Mouse (Mus musculus): ENCODE measurements around the gene 1700003E16Rik. TPM values are rescaled to one million over a fixed set of nuclear protein-coding genes. Genes with fewer than 3 reads are reported as not detected.

1700003E16Rik gene
- polyA plus RNA-seq, 1 experiment, result 1.9 TPM

GRCm38 (mm10) chr6:83145805-83146204 is 10.4 kb upstream of the 1700003E16Rik start:
- TF ChIP-seq TCF12 (IDR thresholded peaks at IDR 0.05; ENCODE audit: insufficient read depth, poor library complexity, severe bottlenecking), result no peak
- no peak for TF ChIP-seq POLR2A (IDR thresholded peaks at IDR 0.05; ENCODE audit: insufficient read length, low read depth)
- TF ChIP-seq USF1 (IDR thresholded peaks at IDR 0.05; ENCODE audit: low read depth), result no peak
- no peak for TF ChIP-seq TCF3 (IDR thresholded peaks at IDR 0.05; ENCODE audit: insufficient read length, low read depth)
- TF ChIP-seq SRF (IDR thresholded peaks at IDR 0.05; ENCODE audit: control insufficient read depth, insufficient read length, low read depth), result no peak
- no peak for TF ChIP-seq MAX (IDR thresholded peaks at IDR 0.05; ENCODE audit: low read depth)
- TF ChIP-seq E2F4 (IDR thresholded peaks at IDR 0.05; ENCODE audit: insufficient read depth), result no peak
- no peak for TF ChIP-seq MYOD1 (IDR thresholded peaks at IDR 0.05; ENCODE audit: control insufficient read depth in 1 of 3, insufficient read length in 2 of 3, low read depth in 2 of 3)
- no peak for TF ChIP-seq REST (IDR thresholded peaks at IDR 0.05; ENCODE audit: insufficient read depth, insufficient read length)
- TF ChIP-seq POLR2AphosphoS2 (IDR thresholded peaks at IDR 0.05; ENCODE audit: insufficient read length, low read depth), result no peak
- TF ChIP-seq MYOG (IDR thresholded peaks at IDR 0.05; ENCODE audit: control insufficient read depth in 1 of 3, insufficient read depth in 1 of 3, insufficient read length in 2 of 3, low read depth in 2 of 3), result no peak
- no peak for TF ChIP-seq CEBPB (IDR thresholded peaks at IDR 0.05; ENCODE audit: insufficient read depth, poor library complexity, severe bottlenecking)
- peak overlapping the region; percentile 18 for H3K4me2 ChIP-seq (ENCODE audit: low read depth)
- H3K4me3 ChIP-seq, result no peak overlapping the region
- no peaks in the 10 kb centered on the region for H3K27me3 ChIP-seq (ENCODE audit: control insufficient read depth, insufficient read depth, insufficient read length)
- H3ac ChIP-seq (ENCODE audit: control insufficient read depth, insufficient read length), result no peak overlapping the region
- H3K79me2 ChIP-seq (ENCODE audit: control insufficient read depth, insufficient read depth), result peaks cover 25% of the 10 kb centered on the region
- peaks cover 8% of the 10 kb centered on the region for H3K36me3 ChIP-seq (ENCODE audit: control insufficient read depth, insufficient read depth)

- H3K36me3 ChIP-seq (ENCODE audit: control insufficient read depth, insufficient read depth), result peaks cover 12% of the 10 kb centered on the region
Measured at GRCm38 (mm10) chr6:83147280-83147679, 8.9 kb upstream of the 1700003E16Rik start.

GRCm38 (mm10) chr6:83151721-83152120 is 4.5 kb upstream of the 1700003E16Rik start:
- Histone ChIP-seq H3K4me3 (no peak overlapping the region), H3ac (ENCODE audit: control insufficient read depth, insufficient read length) (no peak overlapping the region), H3K4me2 (ENCODE audit: low read depth) (no peak overlapping the region), H3K79me2 (ENCODE audit: control insufficient read depth, insufficient read depth) (no peaks in the 10 kb centered on the region), H3K27me3 (ENCODE audit: control insufficient read depth, insufficient read depth, insufficient read length) (no peaks in the 10 kb centered on the region), H3K36me3 (ENCODE audit: control insufficient read depth, insufficient read depth) (peaks cover 10% of the 10 kb centered on the region)
- no peak for TF ChIP-seq REST (IDR thresholded peaks at IDR 0.05; ENCODE audit: insufficient read depth, insufficient read length)
- TF ChIP-seq SRF (IDR thresholded peaks at IDR 0.05; ENCODE audit: control insufficient read depth, insufficient read length, low read depth), result no peak
- TF ChIP-seq MYOG (IDR thresholded peaks at IDR 0.05; ENCODE audit: control insufficient read depth in 1 of 3, insufficient read depth in 1 of 3, insufficient read length in 2 of 3, low read depth in 2 of 3), result no peak
- TF ChIP-seq USF1 (IDR thresholded peaks at IDR 0.05; ENCODE audit: low read depth), result no peak
- no peak for TF ChIP-seq TCF12 (IDR thresholded peaks at IDR 0.05; ENCODE audit: insufficient read depth, poor library complexity, severe bottlenecking)
- no peak for TF ChIP-seq POLR2A (IDR thresholded peaks at IDR 0.05; ENCODE audit: insufficient read length, low read depth)
- TF ChIP-seq E2F4 (IDR thresholded peaks at IDR 0.05; ENCODE audit: insufficient read depth), result no peak
- no peak for TF ChIP-seq POLR2AphosphoS2 (IDR thresholded peaks at IDR 0.05; ENCODE audit: insufficient read length, low read depth)
- TF ChIP-seq MYOD1 (IDR thresholded peaks at IDR 0.05; ENCODE audit: control insufficient read depth in 1 of 3, insufficient read length in 2 of 3, low read depth in 2 of 3), result no peak
- no peak for TF ChIP-seq MAX (IDR thresholded peaks at IDR 0.05; ENCODE audit: low read depth)
- TF ChIP-seq CEBPB (IDR thresholded peaks at IDR 0.05; ENCODE audit: insufficient read depth, poor library complexity, severe bottlenecking), result no peak

More at GRCm38 (mm10) chr6:83147280-83147679, 8.9 kb upstream of the 1700003E16Rik start:
- Histone ChIP-seq H3K79me2 (ENCODE audit: control insufficient read depth, insufficient read depth) (peaks cover 17% of the 10 kb centered on the region), H3K4me2 (ENCODE audit: low read depth) (no peak overlapping the region), H3K4me3 (no peak overlapping the region), H3ac (ENCODE audit: control insufficient read depth, insufficient read length) (no peak overlapping the region), H3K27me3 (ENCODE audit: control insufficient read depth, insufficient read depth, insufficient read length) (no peaks in the 10 kb centered on the region)
- no peak for TF ChIP-seq REST (IDR thresholded peaks at IDR 0.05; ENCODE audit: insufficient read depth, insufficient read length)
- TF ChIP-seq TCF3 (IDR thresholded peaks at IDR 0.05; ENCODE audit: insufficient read length, low read depth), result no peak
- no peak for TF ChIP-seq USF1 (IDR thresholded peaks at IDR 0.05; ENCODE audit: low read depth)

- no peak overlapping the region for H3ac ChIP-seq (ENCODE audit: control insufficient read depth, insufficient read length)
- no peak overlapping the region for H3K4me3 ChIP-seq
- H3K4me2 ChIP-seq (ENCODE audit: low read depth), result no peak overlapping the region
- no peaks in the 10 kb centered on the region for H3K27me3 ChIP-seq (ENCODE audit: control insufficient read depth, insufficient read depth, insufficient read length)
- TF ChIP-seq POLR2A (IDR thresholded peaks at IDR 0.05; ENCODE audit: insufficient read length, low read depth) (peak; percentile 25), REST (IDR thresholded peaks at IDR 0.05; ENCODE audit: insufficient read depth, insufficient read length) (no peak), POLR2AphosphoS2 (IDR thresholded peaks at IDR 0.05; ENCODE audit: insufficient read length, low read depth) (peak; percentile 81)
- H3K79me2 ChIP-seq (ENCODE audit: control insufficient read depth, insufficient read depth), result no peaks in the 10 kb centered on the region
- peaks cover 9% of the 10 kb centered on the region for H3K36me3 ChIP-seq (ENCODE audit: control insufficient read depth, insufficient read depth)
Measured at GRCm38 (mm10) chr6:83153038-83153437, 3.2 kb upstream of the 1700003E16Rik start.

- Histone ChIP-seq H3K4me2 (ENCODE audit: low read depth) (no peak overlapping the region), H3ac (ENCODE audit: control insufficient read depth, insufficient read length) (no peak overlapping the region), H3K79me2 (ENCODE audit: control insufficient read depth, insufficient read depth) (no peaks in the 10 kb centered on the region), H3K4me3 (no peak overlapping the region), H3K27me3 (ENCODE audit: control insufficient read depth, insufficient read depth, insufficient read length) (no peaks in the 10 kb centered on the region), H3K36me3 (ENCODE audit: control insufficient read depth, insufficient read depth) (peaks cover 9% of the 10 kb centered on the region)
- TF ChIP-seq MYOD1 (IDR thresholded peaks at IDR 0.05; ENCODE audit: control insufficient read depth in 1 of 3, insufficient read length in 2 of 3, low read depth in 2 of 3) (no peak), CEBPB (IDR thresholded peaks at IDR 0.05; ENCODE audit: insufficient read depth, poor library complexity, severe bottlenecking) (no peak), TCF3 (IDR thresholded peaks at IDR 0.05; ENCODE audit: insufficient read length, low read depth) (no peak), MYOG (IDR thresholded peaks at IDR 0.05; ENCODE audit: control insufficient read depth in 1 of 3, insufficient read depth in 1 of 3, insufficient read length in 2 of 3, low read depth in 2 of 3) (no peak), POLR2AphosphoS2 (IDR thresholded peaks at IDR 0.05; ENCODE audit: insufficient read length, low read depth) (peak; percentile 8)
Measured at GRCm38 (mm10) chr6:83153485-83153884, 2.7 kb upstream of the 1700003E16Rik start.

All from myocyte (in vitro differentiated cells).